Mouse (Mus musculus) limb, embryonic 15.5 days (tissue): ENCODE measurements around the gene Gm28919. TPM values are rescaled to one million over a fixed set of nuclear protein-coding genes. Genes with fewer than 3 reads are reported as not detected.
"Not testable (repeated sequence)": the region's sequence is repeated elsewhere in the genome, so short reads cannot be mapped to it uniquely, and the experiment has no call there.

Experiments
- ATAC-seq: fragments of 200-750 bp; cut with Nextera tagmentation; 2 replicates; pipeline ENCODE4 v1.8.0; 2017; ENCODE audit warnings: low read depth, moderate TSS enrichment; ENCODE audit not compliant: insufficient number of reproducible peaks, low FRiP score, low TSS enrichment
- H3K27ac ChIP-seq: fragments of 300-500 bp; sonication (generic); 2 replicates; pipeline ENCODE4 v1.5.1; 2015; ENCODE audit warnings: moderate library complexity, mild to moderate bottlenecking, inconsistent platforms
- H3K27me3 ChIP-seq: fragments of 300-500 bp; sonication (generic); 2 replicates; pipeline ENCODE4 v1.6.1; 2015; ENCODE audit warnings: inconsistent platforms
- H3K36me3 ChIP-seq: fragments of 300-500 bp; sonication (generic); 2 replicates; pipeline ENCODE4 v1.6.1; 2015; ENCODE audit warnings: inconsistent platforms
- H3K4me1 ChIP-seq: fragments of 300-500 bp; sonication (generic); 2 replicates; pipeline ENCODE4 v1.6.1; 2015; ENCODE audit warnings: inconsistent platforms
- H3K4me2 ChIP-seq: fragments of 300-500 bp; sonication (generic); 2 replicates; pipeline ENCODE4 v1.6.1; 2015; ENCODE audit warnings: mild to moderate bottlenecking, inconsistent platforms
- H3K4me3 ChIP-seq: fragments of 300-500 bp; sonication (generic); 2 replicates; pipeline ENCODE4 v1.5.1; 2015; ENCODE audit warnings: mild to moderate bottlenecking, inconsistent platforms
- H3K9ac ChIP-seq: fragments of 300-500 bp; sonication (generic); 2 replicates; pipeline ENCODE4 v1.6.1; 2015; ENCODE audit warnings: inconsistent platforms
- H3K9me3 ChIP-seq: fragments of 300-500 bp; sonication (generic); 2 replicates; pipeline ENCODE4 v1.6.1; 2016; ENCODE audit warnings: inconsistent platforms
- WGBS: fragments of 180-500 bp; shearing (Covaris S2); methylation state at CpG from one replicate; pipeline ENCODE4 v1.1.7; 2015; 5-methylcytosine and 5-hydroxymethylcytosine counted together
- polyA plus RNA-seq: library from polyadenylated mRNA; unstranded; fragments of >200 nt; fragmentation: Nextera tagmentation; extraction: Ambion mirVana; gene quantifications from 2 replicates; pipeline ENCODE4 v1.2.1, GENCODE M21; 2015

The Gm28919 gene
- not detected in 2 replicates for polyA plus RNA-seq

GRCm38 (mm10) chrY:6583246-6583645 is at the start of gene Gm28919:
Gm28919 (plus strand) TSS chrY:6583546.
- H3K9ac ChIP-seq, H3K4me2 ChIP-seq, H3K27me3 ChIP-seq, H3K4me3 ChIP-seq, H3K9me3 ChIP-seq, H3K27ac ChIP-seq, ATAC-seq, H3K4me1 ChIP-seq, H3K36me3 ChIP-seq: not testable (repeated sequence)
- WGBS = 66% methylated on average over 2 of the region's 7 CpGs

Other genes starting within 250 kb of the Gm28919 start
- gene Gm21719, start 99.3 kb downstream of the Gm28919 start, polyA plus RNA-seq = not detected in 2 replicates